Mouse (Mus musculus): ENCODE results near the gene Ghr. TPM values are rescaled to one million over a fixed set of nuclear protein-coding genes. Genes with fewer than 3 reads are reported as not detected.

Gene Ghr
- polyA plus RNA-seq, 1 experiment from 2014 or later: 99.0 TPM

GRCm38 (mm10) chr15:3353696-3354095, 229.6 kb downstream of the Ghr start:
- H3K9me3 ChIP-seq (ENCODE audit: control insufficient read depth, low read length): no peaks in the 10 kb centered on the region
- no peaks in the 10 kb centered on the region for H3K27me3 ChIP-seq (ENCODE audit: control insufficient read depth, insufficient read depth, low read length)
- TF ChIP-seq CTCF (IDR thresholded peaks at IDR 0.05; ENCODE audit: low read depth) (no peak), EP300 (optimal IDR thresholded peaks at IDR 0.05) (no peak)
- no peak overlapping the region for H3K4me3 ChIP-seq (ENCODE audit: low read depth, low read length)
- ATAC-seq (ENCODE audit: low FRiP score, low TSS enrichment) (no peak), DNase-seq (ENCODE audit: low spot score) (no peak)
- H3K36me3 ChIP-seq (ENCODE audit: control insufficient read depth, insufficient read depth, low read length): no peaks in the 10 kb centered on the region
- no peak overlapping the region for H3K4me2 ChIP-seq (replicated peaks; ENCODE audit: low read depth)
- WGBS: 83% methylated on average over 2 of the region's 2 CpGs
- H3K9ac ChIP-seq (ENCODE audit: low read length): no peak overlapping the region
- no peak overlapping the region for H3K27ac ChIP-seq (replicated peaks)
- H3K4me1 ChIP-seq (replicated peaks; ENCODE audit: control insufficient read depth, insufficient read depth): no peaks in the 10 kb centered on the region

- DNase-seq (ENCODE audit: low spot score): no peak
- no peak overlapping the region for H3K4me3 ChIP-seq (ENCODE audit: low read depth, low read length)
- 71% methylated on average over 6 of the region's 6 CpGs for WGBS
- no peaks in the 10 kb centered on the region for H3K9me3 ChIP-seq (ENCODE audit: control insufficient read depth, low read length)
- H3K27ac ChIP-seq (replicated peaks): no peak overlapping the region
- no peak for ATAC-seq (ENCODE audit: low FRiP score, low TSS enrichment)
- no peaks in the 10 kb centered on the region; the same call in 1 of the 2 replicates for H3K36me3 ChIP-seq (ENCODE audit: control insufficient read depth, insufficient read depth, low read length)
- TF ChIP-seq EP300 (optimal IDR thresholded peaks at IDR 0.05) (no peak), CTCF (IDR thresholded peaks at IDR 0.05; ENCODE audit: low read depth) (no peak)
- no peak overlapping the region for H3K9ac ChIP-seq (ENCODE audit: low read length)
- no peak overlapping the region for H3K4me2 ChIP-seq (replicated peaks; ENCODE audit: low read depth)
- no peaks in the 10 kb centered on the region for H3K4me1 ChIP-seq (replicated peaks; ENCODE audit: control insufficient read depth, insufficient read depth)
- no peaks in the 10 kb centered on the region for H3K27me3 ChIP-seq (ENCODE audit: control insufficient read depth, insufficient read depth, low read length)
These were observed 233.8 kb downstream of the Ghr start for GRCm38 (mm10) chr15:3349306-3350064.

GRCm38 (mm10) chr15:3346682-3347081, 236.6 kb downstream of the Ghr start:
- Histone ChIP-seq H3K27ac (replicated peaks) (no peak overlapping the region), H3K4me3 (ENCODE audit: low read depth, low read length) (no peak overlapping the region), H3K9ac (ENCODE audit: low read length) (no peak overlapping the region), H3K4me2 (replicated peaks; ENCODE audit: low read depth) (no peak overlapping the region), H3K9me3 (ENCODE audit: control insufficient read depth, low read length) (no peaks in the 10 kb centered on the region), H3K36me3 (ENCODE audit: control insufficient read depth, insufficient read depth, low read length) (no peaks in the 10 kb centered on the region; the same call in 1 of the 2 replicates), H3K27me3 (ENCODE audit: control insufficient read depth, insufficient read depth, low read length) (no peaks in the 10 kb centered on the region), H3K4me1 (replicated peaks; ENCODE audit: control insufficient read depth, insufficient read depth) (no peaks in the 10 kb centered on the region)
- DNase-seq (ENCODE audit: low spot score) (no peak), ATAC-seq (ENCODE audit: low FRiP score, low TSS enrichment) (no peak)
- TF ChIP-seq EP300 (optimal IDR thresholded peaks at IDR 0.05): no peak
- no peak for TF ChIP-seq CTCF (IDR thresholded peaks at IDR 0.05; ENCODE audit: low read depth)
- 50% methylated on average over 3 of the region's 3 CpGs for WGBS

- no peak for TF ChIP-seq CTCF (IDR thresholded peaks at IDR 0.05; ENCODE audit: low read depth)
- TF ChIP-seq EP300 (optimal IDR thresholded peaks at IDR 0.05): no peak
- ATAC-seq (ENCODE audit: low FRiP score, low TSS enrichment): no peak
These were observed 238.7 kb downstream of the Ghr start for GRCm38 (mm10) chr15:3344555-3344954.

GRCm38 (mm10) chr15:3341806-3342582, 241.3 kb downstream of the Ghr start:
- DNase-seq (ENCODE audit: low spot score): no peak

More at GRCm38 (mm10) chr15:3344555-3344954, 238.7 kb downstream of the Ghr start:
- Histone ChIP-seq H3K4me1 (replicated peaks; ENCODE audit: control insufficient read depth, insufficient read depth) (no peaks in the 10 kb centered on the region), H3K9me3 (ENCODE audit: control insufficient read depth, low read length) (no peaks in the 10 kb centered on the region), H3K27me3 (ENCODE audit: control insufficient read depth, insufficient read depth, low read length) (no peaks in the 10 kb centered on the region), H3K36me3 (ENCODE audit: control insufficient read depth, insufficient read depth, low read length) (peaks cover 6% of the 10 kb centered on the region; the same call in 1 of the 2 replicates), H3K27ac (replicated peaks) (no peak overlapping the region), H3K4me2 (replicated peaks; ENCODE audit: low read depth) (no peak overlapping the region), H3K9ac (ENCODE audit: low read length) (no peak overlapping the region), H3K4me3 (ENCODE audit: low read depth, low read length) (no peak overlapping the region)
- 81% methylated on average over 4 of the region's 4 CpGs for WGBS
- no peak for DNase-seq (ENCODE audit: low spot score)

More at GRCm38 (mm10) chr15:3341806-3342582, 241.3 kb downstream of the Ghr start:
- no peak overlapping the region for H3K9ac ChIP-seq (ENCODE audit: low read length)
- ATAC-seq (ENCODE audit: low FRiP score, low TSS enrichment): no peak
- H3K36me3 ChIP-seq (ENCODE audit: control insufficient read depth, insufficient read depth, low read length): peaks cover 14% of the 10 kb centered on the region; the same call in 1 of the 2 replicates
- no peaks in the 10 kb centered on the region for H3K4me1 ChIP-seq (replicated peaks; ENCODE audit: control insufficient read depth, insufficient read depth)
- 78% methylated on average over 4 of the region's 4 CpGs for WGBS
- no peaks in the 10 kb centered on the region for H3K27me3 ChIP-seq (ENCODE audit: control insufficient read depth, insufficient read depth, low read length)
- H3K4me2 ChIP-seq (replicated peaks; ENCODE audit: low read depth): no peak overlapping the region
- H3K9me3 ChIP-seq (ENCODE audit: control insufficient read depth, low read length): no peaks in the 10 kb centered on the region
- H3K4me3 ChIP-seq (ENCODE audit: low read depth, low read length): no peak overlapping the region
- TF ChIP-seq EP300 (optimal IDR thresholded peaks at IDR 0.05): no peak
- no peak for TF ChIP-seq CTCF (IDR thresholded peaks at IDR 0.05; ENCODE audit: low read depth)
- H3K27ac ChIP-seq (replicated peaks): no peak overlapping the region
